Mouse (Mus musculus) ovary, adult 10 weeks (tissue): ENCODE data around the gene Canx. TPM values are rescaled to one million over a fixed set of nuclear protein-coding genes. Genes with fewer than 3 reads are reported as not detected.

ENCODE experiments used
- polyA plus RNA-seq: library from polyadenylated mRNA; stranded (reverse); fragments of 350-450 nt; fragmentation: Illumina TruSeq; extraction: RNeasy Lipid Tissue Mini Kit (QIAGEN cat#74804); gene quantifications from one replicate; pipeline ENCODE4 v1.2.3, GENCODE M21; 2014

The Canx gene
- 1,147 TPM for polyA plus RNA-seq

DNA sequence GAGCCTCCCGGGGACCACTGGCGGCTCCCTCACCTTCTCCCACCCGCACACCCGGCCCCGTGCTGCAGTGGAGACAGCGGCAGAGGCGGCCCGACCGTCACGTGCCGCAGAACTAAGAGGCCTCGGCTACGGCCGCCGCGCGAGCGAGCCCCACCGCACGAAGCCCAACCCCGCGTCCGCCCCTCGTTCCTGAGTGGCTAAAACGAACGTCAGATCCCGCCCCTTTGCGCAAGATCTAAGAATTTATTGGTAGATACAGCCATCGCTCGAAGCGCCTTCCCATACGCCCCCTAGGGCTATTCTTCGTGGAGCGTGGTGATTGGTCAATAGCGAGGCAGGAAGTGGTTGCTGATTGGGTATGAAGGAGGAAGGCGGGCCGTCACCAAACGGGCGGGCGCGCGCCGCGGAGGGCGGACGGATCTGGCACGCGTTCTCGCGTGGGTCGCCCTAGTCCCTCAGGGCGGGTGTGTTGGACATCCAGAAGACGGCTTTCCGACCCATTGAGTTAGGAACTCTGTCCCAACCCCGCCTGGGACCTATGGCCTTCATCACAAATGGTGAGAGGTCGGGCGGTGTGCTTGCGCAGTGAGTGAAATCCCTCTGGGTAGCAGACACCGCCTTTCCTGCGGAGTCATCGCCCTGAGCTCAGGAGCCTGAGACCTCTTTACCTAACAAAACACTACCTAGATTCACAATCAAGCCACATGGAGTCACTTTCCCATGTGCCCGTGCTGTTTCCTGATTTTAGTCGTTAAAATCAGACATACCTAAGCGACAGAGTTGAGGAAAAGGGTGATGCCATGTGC, at the start of gene Canx:
TSS of gene Canx (minus strand) at position 178 of the 806 bp plus-strand sequence.

DNA sequence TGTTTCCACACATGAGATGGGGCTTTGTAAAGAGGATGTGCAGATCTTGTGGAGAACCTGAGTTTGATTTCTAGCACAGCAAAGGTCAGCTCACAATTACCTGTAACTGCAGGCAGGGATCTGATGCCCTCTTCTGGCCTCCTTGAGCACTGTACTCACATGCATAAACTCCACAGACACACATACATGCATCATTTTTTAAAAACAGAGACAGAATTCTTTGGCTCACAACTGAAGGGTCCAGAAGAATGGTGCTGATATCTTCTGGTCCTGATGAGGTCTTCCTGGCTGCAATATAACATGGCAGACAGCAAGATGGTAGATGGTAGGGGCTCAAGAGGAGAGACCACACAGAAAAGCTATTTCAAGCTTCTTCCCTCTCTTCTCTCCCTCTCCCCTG, 28.7 kb upstream of the Canx start, which contains the start of gene Cby3:
TSS of gene Cby3 (plus strand) at position 301 of the 400 bp plus-strand sequence.

GRCm38 (mm10) chr11:50292190-50292855, 33.1 kb downstream of the Canx start, which contains the start of gene Maml1:
Gene Maml1 (minus strand): TSS chr11:50292311.

Other genes with a start within 250 kb of the Canx start
- gene Tbc1d9b, start 194.3 kb downstream of the Canx start, polyA plus RNA-seq, result 6.2 TPM
- not detected for gene Mrnip, start 151.2 kb downstream of the Canx start, polyA plus RNA-seq
- 358 TPM for gene Sqstm1, start 114.8 kb downstream of the Canx start, polyA plus RNA-seq
- 4.0 TPM for gene Mgat4b, start 114.8 kb downstream of the Canx start, polyA plus RNA-seq
- not detected for gene Ltc4s, start 87.1 kb downstream of the Canx start, polyA plus RNA-seq
- gene Maml1, start 33.4 kb downstream of the Canx start, polyA plus RNA-seq, result 16.4 TPM
- not detected for gene Cby3, start 28.8 kb upstream of the Canx start, polyA plus RNA-seq
- 1,085 TPM for gene Hnrnph1, start 51.3 kb upstream of the Canx start, polyA plus RNA-seq
- 43.7 TPM for gene Rufy1, start 105.5 kb upstream of the Canx start, polyA plus RNA-seq